Mouse (Mus musculus): ENCODE measurements around the gene Ccdc124. TPM values are rescaled to one million over a fixed set of nuclear protein-coding genes. Genes with fewer than 3 reads are reported as not detected.

Ccdc124 gene
- polyA plus RNA-seq, 1 experiment from 2014 or later: 113 TPM

GRCm38 (mm10) chr8:70851837-70852236 is 21.9 kb downstream of the Ccdc124 start:
- Histone ChIP-seq H3K9me3 (no peaks in the 10 kb centered on the region), H3K4me3 (no peak overlapping the region), H3K4me2 (replicated peaks) (no peak overlapping the region), H3K4me1 (peaks cover 22% of the 10 kb centered on the region), H3K36me3 (peaks cover 6% of the 10 kb centered on the region; the same call in 1 of the 2 replicates), H3K27me3 (peaks cover 4% of the 10 kb centered on the region), H3K27ac (peak overlapping the region; percentile 15; the same call in 1 of the 2 replicates), H3K9ac (peak overlapping the region; percentile 50)
- ATAC-seq (ENCODE audit: low FRiP score, low read depth): peak; percentile 24; the same call in 1 of the 2 replicates
- 26% methylated on average over 6 of the region's 6 CpGs for WGBS

- WGBS: 83% methylated on average over 4 of the region's 4 CpGs
- ATAC-seq (ENCODE audit: low FRiP score, low read depth): no peak
- H3K4me3 ChIP-seq: no peak overlapping the region
- no peak overlapping the region for H3K27ac ChIP-seq
- no peak overlapping the region for H3K9ac ChIP-seq
- no peaks in the 10 kb centered on the region for H3K9me3 ChIP-seq
- peaks cover 6% of the 10 kb centered on the region for H3K27me3 ChIP-seq
- H3K4me2 ChIP-seq (replicated peaks): no peak overlapping the region
- H3K36me3 ChIP-seq: peaks cover 6% of the 10 kb centered on the region; the same call in 1 of the 2 replicates
- H3K4me1 ChIP-seq: peaks cover 15% of the 10 kb centered on the region
These were observed 22.8 kb downstream of the Ccdc124 start for GRCm38 (mm10) chr8:70850947-70851346.

GRCm38 (mm10) chr8:70850132-70850845 is 23.4 kb downstream of the Ccdc124 start:
- ATAC-seq (ENCODE audit: low FRiP score, low read depth): no peak
- Histone ChIP-seq H3K36me3 (peaks cover 6% of the 10 kb centered on the region; the same call in 1 of the 2 replicates), H3K27ac (no peak overlapping the region), H3K9me3 (no peaks in the 10 kb centered on the region), H3K4me2 (replicated peaks) (no peak overlapping the region), H3K4me3 (no peak overlapping the region), H3K27me3 (peaks cover 6% of the 10 kb centered on the region), H3K4me1 (peaks cover 15% of the 10 kb centered on the region), H3K9ac (no peak overlapping the region)
- 75% methylated on average over 7 of the region's 7 CpGs for WGBS

GRCm38 (mm10) chr8:70849333-70849990 is 24.3 kb downstream of the Ccdc124 start:
- Histone ChIP-seq H3K27me3 (peaks cover 6% of the 10 kb centered on the region), H3K27ac (no peak overlapping the region), H3K4me3 (no peak overlapping the region), H3K4me1 (peaks cover 15% of the 10 kb centered on the region), H3K9me3 (no peaks in the 10 kb centered on the region), H3K4me2 (replicated peaks) (no peak overlapping the region), H3K9ac (no peak overlapping the region), H3K36me3 (peaks cover 6% of the 10 kb centered on the region; the same call in 1 of the 2 replicates)
- 78% methylated on average over 3 of the region's 3 CpGs for WGBS
- ATAC-seq (ENCODE audit: low FRiP score, low read depth): no peak

GRCm38 (mm10) chr8:70846371-70847154 is 27.2 kb downstream of the Ccdc124 start:
- Histone ChIP-seq H3K4me2 (replicated peaks) (no peak overlapping the region), H3K4me3 (no peak overlapping the region), H3K9me3 (no peaks in the 10 kb centered on the region), H3K9ac (no peak overlapping the region), H3K36me3 (no peaks in the 10 kb centered on the region), H3K4me1 (peaks cover 3% of the 10 kb centered on the region), H3K27me3 (peaks cover 6% of the 10 kb centered on the region), H3K27ac (no peak overlapping the region)
- 47% methylated on average over 15 of the region's 15 CpGs for WGBS
- ATAC-seq (ENCODE audit: low FRiP score, low read depth): no peak

GRCm38 (mm10) chr8:70845108-70845507 is 28.6 kb downstream of the Ccdc124 start:
- Histone ChIP-seq H3K9ac (no peak overlapping the region), H3K27me3 (peaks cover 6% of the 10 kb centered on the region), H3K4me3 (no peak overlapping the region), H3K36me3 (no peaks in the 10 kb centered on the region), H3K4me1 (peaks cover 11% of the 10 kb centered on the region; the same call in 1 of the 2 replicates), H3K27ac (no peak overlapping the region), H3K9me3 (no peaks in the 10 kb centered on the region), H3K4me2 (replicated peaks) (no peak overlapping the region)
- ATAC-seq (ENCODE audit: low FRiP score, low read depth): no peak
- WGBS: 46% methylated on average over 5 of the region's 5 CpGs

- Histone ChIP-seq H3K4me3 (no peak overlapping the region), H3K9me3 (no peaks in the 10 kb centered on the region), H3K27ac (no peak overlapping the region), H3K4me1 (peaks cover 13% of the 10 kb centered on the region; the same call in 1 of the 2 replicates), H3K9ac (no peak overlapping the region), H3K36me3 (no peaks in the 10 kb centered on the region), H3K27me3 (peaks cover 6% of the 10 kb centered on the region), H3K4me2 (replicated peaks) (no peak overlapping the region)
- no peak for ATAC-seq (ENCODE audit: low FRiP score, low read depth)
- WGBS: 2% methylated on average over 6 of the region's 6 CpGs
These were observed 29.2 kb downstream of the Ccdc124 start for GRCm38 (mm10) chr8:70844523-70844922.

- 87% methylated on average over 8 of the region's 8 CpGs for WGBS
- Histone ChIP-seq H3K36me3 (no peaks in the 10 kb centered on the region), H3K4me1 (peaks cover 13% of the 10 kb centered on the region; the same call in 1 of the 2 replicates), H3K27ac (no peak overlapping the region), H3K9ac (no peak overlapping the region), H3K27me3 (peaks cover 6% of the 10 kb centered on the region), H3K9me3 (no peaks in the 10 kb centered on the region), H3K4me3 (no peak overlapping the region), H3K4me2 (replicated peaks) (no peak overlapping the region)
- no peak for ATAC-seq (ENCODE audit: low FRiP score, low read depth)
These were observed 29.8 kb downstream of the Ccdc124 start for GRCm38 (mm10) chr8:70843941-70844340.

- H3K4me2 ChIP-seq (replicated peaks): no peak overlapping the region
- H3K9ac ChIP-seq: 0 out of 2 replicates have a peak overlapping the region, but pooled peaks have one; percentile 3
- peaks cover 6% of the 10 kb centered on the region for H3K27me3 ChIP-seq
- H3K36me3 ChIP-seq: no peaks in the 10 kb centered on the region
- 82% methylated on average over 5 of the region's 5 CpGs for WGBS
- no peaks in the 10 kb centered on the region for H3K9me3 ChIP-seq
- no peak for ATAC-seq (ENCODE audit: low FRiP score, low read depth)
- peaks cover 18% of the 10 kb centered on the region for H3K4me1 ChIP-seq
- H3K4me3 ChIP-seq: no peak overlapping the region
- no peak overlapping the region for H3K27ac ChIP-seq
These were observed 30.4 kb downstream of the Ccdc124 start for GRCm38 (mm10) chr8:70843214-70843773.

- H3K9ac ChIP-seq: no peak overlapping the region
- H3K36me3 ChIP-seq: no peaks in the 10 kb centered on the region
- no peak overlapping the region for H3K4me3 ChIP-seq
- H3K4me2 ChIP-seq (replicated peaks): no peak overlapping the region
- ATAC-seq (ENCODE audit: low FRiP score, low read depth): no peak
- no peaks in the 10 kb centered on the region for H3K9me3 ChIP-seq
- peaks cover 4% of the 10 kb centered on the region; the same call in 1 of the 2 replicates for H3K27me3 ChIP-seq
- H3K27ac ChIP-seq: no peak overlapping the region
- 73% methylated on average over 25 of the region's 25 CpGs for WGBS
- peaks cover 18% of the 10 kb centered on the region for H3K4me1 ChIP-seq
These were observed 31.3 kb downstream of the Ccdc124 start for GRCm38 (mm10) chr8:70842484-70842883.

- Histone ChIP-seq H3K4me3 (no peak overlapping the region), H3K27ac (no peak overlapping the region), H3K9ac (0 out of 2 replicates have a peak overlapping the region, but pooled peaks have one; percentile 13), H3K36me3 (no peaks in the 10 kb centered on the region), H3K4me2 (replicated peaks) (no peak overlapping the region), H3K27me3 (no peaks in the 10 kb centered on the region), H3K4me1 (peaks cover 18% of the 10 kb centered on the region), H3K9me3 (no peaks in the 10 kb centered on the region)
- 35% methylated on average over 22 of the region's 22 CpGs for WGBS
- no peak for ATAC-seq (ENCODE audit: low FRiP score, low read depth)
These were observed 32.3 kb downstream of the Ccdc124 start for GRCm38 (mm10) chr8:70841147-70842072.
